Mouse (Mus musculus) forebrain, embryonic 16.5 days (tissue): Measurements from ENCODE around the gene Srsf3. TPM values are rescaled to one million over a fixed set of nuclear protein-coding genes. Genes with fewer than 3 reads are reported as not detected.
A peak's percentile ranks its signal among the peaks of the same experiment; 100 is the strongest.

Experiments used
- ATAC-seq: fragments of 200-750 bp; cut with Nextera tagmentation; 2 replicates; pipeline ENCODE4 v1.8.0; 2017; ENCODE audit warnings: mild to moderate bottlenecking, moderate library complexity
- H3K27ac ChIP-seq: fragments of 300-500 bp; sonication (generic); 2 replicates; pipeline ENCODE4 v1.5.1; 2014; ENCODE audit warnings: low read length, control low read depth
- H3K27me3 ChIP-seq: fragments of 300-500 bp; sonication (generic); replicated peaks from 2 replicates; pipeline ENCODE4 v1.6.1; 2014; ENCODE audit warnings: low read length; ENCODE audit not compliant: control insufficient read depth, insufficient read depth
- H3K36me3 ChIP-seq: fragments of 300-500 bp; sonication (generic); 2 replicates; pipeline ENCODE4 v1.6.1; 2014; ENCODE audit not compliant: control insufficient read depth, insufficient read depth
- H3K4me1 ChIP-seq: fragments of 300-500 bp; sonication (generic); replicated peaks from 2 replicates; pipeline ENCODE4 v1.6.1; 2014; ENCODE audit warnings: low read length; ENCODE audit not compliant: control insufficient read depth, insufficient read depth
- H3K4me2 ChIP-seq: fragments of 300-500 bp; sonication (generic); 2 replicates; pipeline ENCODE4 v1.6.1; 2014; ENCODE audit warnings: mild to moderate bottlenecking, low read length, control low read depth
- H3K4me3 ChIP-seq: fragments of 300-500 bp; sonication (generic); replicated peaks from 2 replicates; pipeline ENCODE4 v1.5.1; 2014; ENCODE audit warnings: mild to moderate bottlenecking, low read length, control low read depth
- H3K9ac ChIP-seq: fragments of 300-500 bp; sonication (generic); replicated peaks from 2 replicates; pipeline ENCODE4 v1.6.1; 2014; ENCODE audit warnings: low read depth, low read length, control low read depth
- H3K9me3 ChIP-seq: fragments of 300-500 bp; sonication (generic); 2 replicates; pipeline ENCODE4 v1.6.1; 2016; ENCODE audit warnings: low read length; ENCODE audit not compliant: control insufficient read depth
- WGBS: fragments of 180-500 bp; shearing (Covaris S2); extraction: QIAGEN DNeasy Blood & Tissue Kit; methylation state at CpG from one replicate; pipeline ENCODE4 v1.1.7; 2014; 5-methylcytosine and 5-hydroxymethylcytosine counted together
- polyA plus RNA-seq: library from polyadenylated mRNA; unstranded; fragments of >200 nt; fragmentation: Nextera tagmentation; extraction: Ambion mirVana; gene quantifications from 2 replicates; pipeline ENCODE4 v1.2.1, GENCODE M21; 2015

Srsf3 gene
- polyA plus RNA-seq: 571 and 653 TPM in 2 replicates

- peak within 1 kb of the TSS; percentile 98 for H3K27ac ChIP-seq
- peaks cover 10% of the 10 kb centered on the region for H3K36me3 ChIP-seq
- peak; percentile 99 for ATAC-seq
- H3K9ac ChIP-seq: peak within 1 kb of the TSS; percentile 91
- H3K27me3 ChIP-seq: no peaks in the 10 kb centered on the region
- H3K9me3 ChIP-seq: no peaks in the 10 kb centered on the region
- WGBS: under 1% methylated on average over 77 of the region's 77 CpGs
- H3K4me3 ChIP-seq: peak within 1 kb of the TSS; percentile 56
- H3K4me1 ChIP-seq: peaks cover 26% of the 10 kb centered on the region
- peak within 1 kb of the TSS; percentile 99 for H3K4me2 ChIP-seq
Measured at GRCm38 (mm10) chr17:29032274-29033069, at the start of gene Srsf3. Gene Srsf3 (plus strand): TSS chr17:29032628.

GRCm38 (mm10) chr17:28984724-28985420 is 47.6 kb upstream of the Srsf3 start:
- Histone ChIP-seq H3K27ac (no peak overlapping the region), H3K9ac (no peak overlapping the region), H3K4me2 (no peak overlapping the region), H3K4me3 (no peak overlapping the region), H3K36me3 (peaks cover 33% of the 10 kb centered on the region), H3K27me3 (no peaks in the 10 kb centered on the region), H3K9me3 (no peaks in the 10 kb centered on the region), H3K4me1 (no peaks in the 10 kb centered on the region)
- 94% methylated on average over 1 of the region's 1 CpGs for WGBS
- ATAC-seq: no peak

- ATAC-seq: no peak
- Histone ChIP-seq H3K4me1 (peaks cover 12% of the 10 kb centered on the region), H3K4me3 (no peak overlapping the region), H3K9ac (no peak overlapping the region), H3K27ac (no peak overlapping the region), H3K36me3 (peaks cover 23% of the 10 kb centered on the region), H3K4me2 (no peak overlapping the region), H3K27me3 (no peaks in the 10 kb centered on the region), H3K9me3 (no peaks in the 10 kb centered on the region)
Measured at GRCm38 (mm10) chr17:28986833-28987232, 45.6 kb upstream of the Srsf3 start.

- WGBS: 63% methylated on average over 4 of the region's 4 CpGs
Measured at GRCm38 (mm10) chr17:28987713-28988112, 44.7 kb upstream of the Srsf3 start.

GRCm38 (mm10) chr17:28988291-28988690 is 44.1 kb upstream of the Srsf3 start:
- peaks cover 17% of the 10 kb centered on the region for H3K36me3 ChIP-seq
- WGBS: 88% methylated on average over 4 of the region's 4 CpGs
- no peak overlapping the region for H3K9ac ChIP-seq

More at GRCm38 (mm10) chr17:28987713-28988112, 44.7 kb upstream of the Srsf3 start:
- H3K4me3 ChIP-seq: no peak overlapping the region
- ATAC-seq: no peak
- no peak overlapping the region for H3K27ac ChIP-seq
- H3K4me1 ChIP-seq: peaks cover 17% of the 10 kb centered on the region
- peaks cover 17% of the 10 kb centered on the region for H3K36me3 ChIP-seq
- H3K27me3 ChIP-seq: no peaks in the 10 kb centered on the region
- H3K4me2 ChIP-seq: no peak overlapping the region
- H3K9me3 ChIP-seq: no peaks in the 10 kb centered on the region
- no peak overlapping the region for H3K9ac ChIP-seq

GRCm38 (mm10) chr17:28988996-28989395 is 43.4 kb upstream of the Srsf3 start:
- H3K27ac ChIP-seq: no peak overlapping the region
- H3K27me3 ChIP-seq: no peaks in the 10 kb centered on the region
- no peak for ATAC-seq
- peaks cover 17% of the 10 kb centered on the region for H3K4me1 ChIP-seq
- H3K9ac ChIP-seq: no peak overlapping the region
- WGBS: 80% methylated on average over 3 of the region's 3 CpGs
- H3K4me2 ChIP-seq: no peak overlapping the region
- H3K9me3 ChIP-seq: no peaks in the 10 kb centered on the region
- H3K36me3 ChIP-seq: peaks cover 17% of the 10 kb centered on the region
- H3K4me3 ChIP-seq: no peak overlapping the region

More at GRCm38 (mm10) chr17:28988291-28988690, 44.1 kb upstream of the Srsf3 start:
- no peak for ATAC-seq
- Histone ChIP-seq H3K27ac (no peak overlapping the region), H3K4me1 (peaks cover 17% of the 10 kb centered on the region), H3K4me3 (no peak overlapping the region), H3K4me2 (no peak overlapping the region), H3K9me3 (no peaks in the 10 kb centered on the region), H3K27me3 (no peaks in the 10 kb centered on the region)

- WGBS: 65% methylated on average over 4 of the region's 4 CpGs
- peaks cover 20% of the 10 kb centered on the region for H3K36me3 ChIP-seq
Measured at GRCm38 (mm10) chr17:28990060-28990459, 42.4 kb upstream of the Srsf3 start.

GRCm38 (mm10) chr17:28991286-28991685 is 41.1 kb upstream of the Srsf3 start:
- 61% methylated on average over 9 of the region's 9 CpGs for WGBS
- H3K4me2 ChIP-seq: no peak overlapping the region
- ATAC-seq: no peak
- 0 out of 2 replicates have a peak overlapping the region, but pooled peaks have one; percentile 61 for H3K27ac ChIP-seq
- H3K9me3 ChIP-seq: no peaks in the 10 kb centered on the region
- no peaks in the 10 kb centered on the region for H3K27me3 ChIP-seq
- no peak overlapping the region for H3K9ac ChIP-seq
- H3K4me1 ChIP-seq: peaks cover 17% of the 10 kb centered on the region
- peaks cover 18% of the 10 kb centered on the region for H3K36me3 ChIP-seq
- no peak overlapping the region for H3K4me3 ChIP-seq

More at GRCm38 (mm10) chr17:28990060-28990459, 42.4 kb upstream of the Srsf3 start:
- no peak overlapping the region for H3K27ac ChIP-seq
- no peak for ATAC-seq
- H3K9ac ChIP-seq: no peak overlapping the region
- H3K4me2 ChIP-seq: no peak overlapping the region
- no peaks in the 10 kb centered on the region for H3K27me3 ChIP-seq
- H3K4me1 ChIP-seq: peaks cover 17% of the 10 kb centered on the region
- no peaks in the 10 kb centered on the region for H3K9me3 ChIP-seq
- H3K4me3 ChIP-seq: no peak overlapping the region

GRCm38 (mm10) chr17:28992105-28992504 is 40.3 kb upstream of the Srsf3 start:
- peaks cover 17% of the 10 kb centered on the region for H3K4me1 ChIP-seq
- no peak overlapping the region for H3K4me2 ChIP-seq
- ATAC-seq: no peak
- no peaks in the 10 kb centered on the region for H3K9me3 ChIP-seq
- no peak overlapping the region for H3K4me3 ChIP-seq
- 16% methylated on average over 7 of the region's 7 CpGs for WGBS
- H3K36me3 ChIP-seq: peaks cover 22% of the 10 kb centered on the region
- H3K27me3 ChIP-seq: no peaks in the 10 kb centered on the region
- H3K27ac ChIP-seq: peak overlapping the region; percentile 61; the same call in 1 of the 2 replicates
- no peak overlapping the region for H3K9ac ChIP-seq
